ENCODE assay signal across 9 mouse cellular contexts in the genomic region with DNA sequence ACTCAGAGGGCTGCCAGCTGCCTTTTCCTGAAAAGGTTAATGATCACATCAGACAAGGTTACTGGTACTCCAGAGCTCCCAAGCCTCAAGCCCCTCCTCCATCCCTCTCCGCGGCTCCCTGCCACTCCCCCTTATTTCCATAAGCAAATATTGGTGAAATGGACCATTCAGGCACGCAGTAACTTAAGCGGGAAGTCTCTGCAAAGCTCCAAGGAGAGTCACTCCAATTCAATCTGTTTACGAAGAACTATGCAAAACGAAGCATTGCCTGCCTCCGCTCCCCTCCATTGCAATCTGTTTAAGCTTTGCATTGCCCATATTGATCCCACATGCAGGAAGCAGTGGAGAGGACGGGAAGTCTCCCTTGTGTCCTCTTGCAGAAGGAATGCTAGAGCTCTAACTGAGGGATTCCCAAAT. TPM values are rescaled to one million over a fixed set of nuclear protein-coding genes. Genes with fewer than 3 reads are reported as not detected.
DNase-seq lines count a peak whose midpoint lies in the region; ATAC-seq and TF ChIP-seq lines count a peak whose summit lies in the region.
"Had no signal": no experiment of that assay in that cellular context is flagged by ENCODE, and none has a peak within 500 bp of the region (broad histone marks: within the 10 kb centered on the region; RNA-seq: fewer than 3 reads in every experiment).

Apela (minus strand) TSS at position 220 of the 417 bp plus-strand sequence.

- no peak within 1 kb of the TSS for H3K27ac ChIP-seq in forebrain, embryonic 15.5 days (replicated peaks)
- no peak within 1 kb of the TSS; the same call in 1 of the 2 replicates for H3K27ac ChIP-seq in kidney, embryonic 14.5 days (ENCODE audit: low read depth, low read length)
- H3K27ac ChIP-seq in liver, postnatal 0 days (ENCODE audit: low read depth), result no peak within 1 kb of the TSS
- H3K27ac ChIP-seq: left cerebral cortex, adult 2 months had no signal

- no peak for TF ChIP-seq CTCF in liver, postnatal 0 days (IDR thresholded peaks at IDR 0.05; ENCODE audit: low read depth)

- WGBS in forebrain, embryonic 15.5 days, result 3% methylated on average over 8 of the region's 8 CpGs
- WGBS in kidney, embryonic 14.5 days, result under 1% methylated on average over 8 of the region's 8 CpGs
- 1% methylated on average over 8 of the region's 8 CpGs for WGBS in liver, postnatal 0 days (ENCODE audit: insufficient replicate concordance)

- H3K9me3 ChIP-seq in forebrain, embryonic 15.5 days, result no peaks in the 10 kb centered on the region
- H3K9me3 ChIP-seq in kidney, embryonic 14.5 days (ENCODE audit: control insufficient read depth, low read length), result no peaks in the 10 kb centered on the region
- H3K9me3 ChIP-seq in liver, postnatal 0 days (ENCODE audit: low read length), result no peaks in the 10 kb centered on the region

- H3K4me1 ChIP-seq in forebrain, embryonic 15.5 days, result peaks cover 21% of the 10 kb centered on the region; the same call in 1 of the 2 replicates
- no peaks in the 10 kb centered on the region for H3K4me1 ChIP-seq in kidney, embryonic 14.5 days (ENCODE audit: control insufficient read depth, insufficient read depth, low read length)
- no peaks in the 10 kb centered on the region for H3K4me1 ChIP-seq in liver, postnatal 0 days (ENCODE audit: insufficient read depth)

- no peaks in the 10 kb centered on the region for H3K36me3 ChIP-seq in forebrain, embryonic 15.5 days
- no peaks in the 10 kb centered on the region for H3K36me3 ChIP-seq in kidney, embryonic 14.5 days (ENCODE audit: control insufficient read depth, insufficient read depth, low read length)
- no peaks in the 10 kb centered on the region for H3K36me3 ChIP-seq in liver, postnatal 0 days (replicated peaks; ENCODE audit: insufficient read depth, low read length)

- no peak for TF ChIP-seq EP300 in liver, postnatal 0 days (IDR thresholded peaks at IDR 0.05; ENCODE audit: low read depth)

- no peaks in the 10 kb centered on the region for H3K27me3 ChIP-seq in forebrain, embryonic 15.5 days
- no peaks in the 10 kb centered on the region for H3K27me3 ChIP-seq in kidney, embryonic 14.5 days (ENCODE audit: control insufficient read depth, insufficient read depth, low read length)
- H3K27me3 ChIP-seq in liver, postnatal 0 days (ENCODE audit: insufficient read depth, low read length), result no peaks in the 10 kb centered on the region

- peak within 1 kb of the TSS; percentile 34 for H3K9ac ChIP-seq in forebrain, embryonic 15.5 days (replicated peaks)
- H3K9ac ChIP-seq in kidney, embryonic 14.5 days (ENCODE audit: low read depth, low read length), result no peak within 1 kb of the TSS
- H3K9ac ChIP-seq in liver, postnatal 0 days (replicated peaks), result no peak within 1 kb of the TSS

- peak; percentile 85 for ATAC-seq in forebrain, embryonic 15.5 days (replicated peaks)
- peak; percentile 87 for ATAC-seq in kidney, embryonic 14.5 days (ENCODE audit: low FRiP score, low TSS enrichment)
- ATAC-seq in liver, postnatal 0 days, result peak; percentile 68; the same call in 1 of the 2 replicates

- DNase-seq in right cerebral cortex, postnatal 10 days (ENCODE audit: low spot score in 2 of 2), result peak; percentile 23 to 26
- DNase-seq in right cerebral cortex, adult 18-20 months, result no peak
- DNase-seq in liver, postnatal 0 days, result peak; percentile 48
- peak; percentile 58 for DNase-seq in retina, postnatal 1 day
- DNase-seq in frontal cortex, adult 2 months (ENCODE audit: extremely low spot score in 1 of 2, low spot score in 1 of 2), result no peak
- no peak for DNase-seq in thymus, adult 18-20 months

- peak within 1 kb of the TSS; percentile 32 for H3K4me3 ChIP-seq in forebrain, embryonic 15.5 days
- peak within 1 kb of the TSS; percentile 30 for H3K4me3 ChIP-seq in kidney, embryonic 14.5 days (ENCODE audit: low read length)
- peak within 1 kb of the TSS; percentile 6; the same call in 1 of the 2 replicates for H3K4me3 ChIP-seq in liver, postnatal 0 days (ENCODE audit: low read depth, low read length)
- H3K4me3 ChIP-seq: left cerebral cortex, adult 2 months had no signal

- peak within 1 kb of the TSS; percentile 52 for H3K4me2 ChIP-seq in forebrain, embryonic 15.5 days (replicated peaks)
- H3K4me2 ChIP-seq in kidney, embryonic 14.5 days (replicated peaks; ENCODE audit: low read depth, low read length), result peak within 1 kb of the TSS; percentile 54
- peak within 1 kb of the TSS; percentile 63 for H3K4me2 ChIP-seq in liver, postnatal 0 days (ENCODE audit: low read depth, low read length)

RNA-seq across cellular contexts. Expression of gene Apela, which starts in this region (rescaled TPM):
- 0.49 and 1.3 TPM in 2 replicates for polyA plus RNA-seq in forebrain, embryonic 15.5 days (2015; fragmentation: Nextera tagmentation; extraction: Ambion mirVana)
- 11.3 and 13.5 TPM in 2 replicates for polyA plus RNA-seq in kidney, embryonic 14.5 days (2014; fragmentation: Nextera tagmentation; extraction: Ambion mirVana)
- 0.46 and 0.50 TPM in 2 replicates for polyA plus RNA-seq in liver, postnatal 0 days (2015; fragmentation: Nextera tagmentation; extraction: Ambion mirVana)
- polyA plus RNA-seq in frontal cortex, adult 2 months (2012; rRNA removed), result 0.23 and 0.34 TPM in 2 replicates

Comparison
In these comparisons a context has a peak if more than half of its experiments do, and no peak if none do; other contexts are left out.
1. DNase-seq: peak in right cerebral cortex, postnatal 10 days (2 of 2) and retina, postnatal 1 day (single experiment); none in right cerebral cortex, adult 18-20 months (single experiment), frontal cortex, adult 2 months (0 of 2) and thymus, adult 18-20 months (0 of 2).
2. Peak in DNase-seq, ATAC-seq, H3K4me3 ChIP-seq and H3K4me2 ChIP-seq in liver, postnatal 0 days; RNA of the gene not detected or under 1 TPM.
3. Peak in every context shown above with its lines, with median percentiles within 50 percentile points of each other: ATAC-seq, H3K4me2 ChIP-seq and H3K4me3 ChIP-seq.